Mouse (Mus musculus) hindbrain, embryonic 16.5 days (tissue): ENCODE measurements at regions not wholly inside any gene's neighbourhood (a gene's known extent, or its start where the extent isn't known, plus 50 kb on each side); places are given as distances from the start of the nearest gene placed in this dataset.

Source experiments
- ATAC-seq: fragments of 200-750 bp; cut with Nextera tagmentation; 2 replicates; pipeline ENCODE4 v1.8.0; 2017; ENCODE audit warnings: moderate TSS enrichment, moderate library complexity
- H3K27ac ChIP-seq: fragments of 300-500 bp; sonication (generic); 2 replicates; pipeline ENCODE4 v1.5.1; 2014; ENCODE audit warnings: low read depth, mild to moderate bottlenecking, control low read depth, low read length, moderate library complexity
- H3K27me3 ChIP-seq: fragments of 300-500 bp; sonication (generic); replicated peaks from 2 replicates; pipeline ENCODE4 v1.6.1; 2014; ENCODE audit warnings: low read length; ENCODE audit not compliant: control insufficient read depth, insufficient read depth
- H3K36me3 ChIP-seq: fragments of 300-500 bp; sonication (generic); 2 replicates; pipeline ENCODE4 v1.6.1; 2014; ENCODE audit warnings: mild to moderate bottlenecking, low read length, moderate library complexity, mixed read lengths; ENCODE audit not compliant: control insufficient read depth, insufficient read depth
- H3K4me1 ChIP-seq: fragments of 300-500 bp; sonication (generic); 2 replicates; pipeline ENCODE4 v1.6.1; 2014; ENCODE audit warnings: low read depth, low read length; ENCODE audit not compliant: control insufficient read depth, insufficient read depth
- H3K4me2 ChIP-seq: fragments of 300-500 bp; sonication (generic); 2 replicates; pipeline ENCODE4 v1.6.1; 2014; ENCODE audit warnings: mild to moderate bottlenecking, low read length, control low read depth, moderate library complexity
- H3K4me3 ChIP-seq: fragments of 300-500 bp; sonication (generic); 2 replicates; pipeline ENCODE4 v1.5.1; 2014; ENCODE audit warnings: mild to moderate bottlenecking, low read length, control low read depth, moderate library complexity
- H3K9ac ChIP-seq: fragments of 300-500 bp; sonication (generic); 2 replicates; pipeline ENCODE4 v1.6.1; 2014; ENCODE audit warnings: low read depth, mild to moderate bottlenecking, control low read depth, low read length, moderate library complexity
- H3K9me3 ChIP-seq: fragments of 300-500 bp; sonication (generic); 2 replicates; pipeline ENCODE4 v1.6.1; 2014; ENCODE audit warnings: mild to moderate bottlenecking, low read length, moderate library complexity; ENCODE audit not compliant: control insufficient read depth
- WGBS: fragments of 180-500 bp; shearing (Covaris S2); extraction: QIAGEN DNeasy Blood & Tissue Kit; methylation state at CpG from one replicate; pipeline ENCODE4 v1.1.7; 2014; 5-methylcytosine and 5-hydroxymethylcytosine counted together

DNA sequence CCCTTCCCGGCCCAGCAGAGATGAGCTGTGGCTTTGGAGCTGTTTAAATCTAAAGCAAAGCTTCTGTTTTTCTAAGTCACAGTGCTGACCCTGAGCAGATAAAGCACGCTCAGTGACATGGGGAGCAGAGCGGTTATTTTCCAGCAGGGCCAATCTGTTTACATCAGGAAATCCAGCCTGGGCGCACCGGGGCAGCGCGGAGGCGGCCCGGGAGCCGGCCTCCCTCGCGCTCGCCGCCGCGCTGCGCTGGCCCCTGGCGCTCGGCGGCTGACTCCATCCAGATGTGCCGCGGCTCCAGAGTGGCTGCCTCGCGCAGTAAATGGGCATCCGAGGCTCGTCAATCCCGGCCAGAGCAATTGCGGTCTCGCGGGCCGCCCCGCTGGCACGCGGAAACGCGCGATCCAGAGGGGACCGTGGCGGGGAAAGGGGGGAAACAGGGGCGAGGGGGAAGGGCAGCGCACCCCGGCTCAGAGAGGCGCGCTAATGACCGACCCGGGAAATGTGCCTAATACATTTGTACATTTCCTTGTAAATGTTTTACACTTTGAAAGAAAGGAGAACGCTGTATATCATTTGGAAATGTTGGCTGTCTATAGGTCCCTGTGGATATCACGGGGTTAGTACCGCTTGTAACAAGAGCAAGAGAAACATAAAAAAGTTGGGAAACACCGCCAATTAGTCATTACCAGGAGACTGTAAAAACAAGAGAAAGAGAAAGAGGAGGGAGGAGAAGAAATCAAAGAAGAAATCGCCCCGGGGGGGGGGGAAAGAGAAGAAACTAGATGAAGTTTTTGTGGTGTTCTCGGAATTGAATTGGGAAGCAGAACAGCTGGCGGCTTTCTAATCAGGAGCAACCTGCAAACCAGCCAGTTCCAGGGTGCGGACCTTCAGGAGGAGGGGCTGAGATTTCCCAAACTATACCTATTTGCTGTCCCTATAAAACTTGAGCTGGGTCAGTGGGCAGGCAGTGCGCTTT is 178.6 kb downstream of the Efcab1 start:
- peak overlapping the region; percentile 68 for H3K9ac ChIP-seq
- H3K27me3 ChIP-seq: peaks cover 2% of the 10 kb centered on the region; the same call in 1 of the 2 replicates
- peaks cover 11% of the 10 kb centered on the region for H3K4me1 ChIP-seq
- ATAC-seq: peak; percentile 92
- WGBS: 1% methylated on average over 56 of the region's 56 CpGs
- no peaks in the 10 kb centered on the region for H3K9me3 ChIP-seq
- H3K4me2 ChIP-seq: peak overlapping the region; percentile 97
- no peak overlapping the region for H3K27ac ChIP-seq
- H3K36me3 ChIP-seq: no peaks in the 10 kb centered on the region
- H3K4me3 ChIP-seq: peak overlapping the region; percentile 68

DNA sequence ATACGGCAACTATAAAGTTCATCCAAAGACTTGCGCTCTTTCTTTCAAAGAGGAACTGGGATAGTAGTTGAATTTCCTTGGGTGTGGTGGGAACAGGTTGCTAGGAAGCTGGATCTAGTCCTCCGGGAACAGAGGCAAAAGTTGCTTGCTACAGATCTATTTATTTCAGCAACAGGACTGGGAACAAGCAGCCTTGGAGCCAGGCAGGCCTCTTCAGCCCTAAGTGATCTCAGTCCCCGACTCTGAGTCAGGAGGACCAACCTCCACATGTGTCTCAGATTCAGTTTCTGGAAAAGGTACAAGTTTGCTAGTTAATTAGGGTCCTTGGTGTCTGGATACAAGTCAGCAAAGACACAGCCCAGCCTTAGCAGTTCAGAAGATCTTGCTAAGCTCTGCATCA is 180.2 kb downstream of the Efcab1 start:
- peaks cover 11% of the 10 kb centered on the region for H3K4me1 ChIP-seq
- ATAC-seq: no peak
- no peaks in the 10 kb centered on the region for H3K36me3 ChIP-seq
- H3K27me3 ChIP-seq: peaks cover 2% of the 10 kb centered on the region; the same call in 1 of the 2 replicates
- no peak overlapping the region for H3K4me3 ChIP-seq
- no peak overlapping the region for H3K4me2 ChIP-seq
- H3K9me3 ChIP-seq: no peaks in the 10 kb centered on the region
- 92% methylated on average over 4 of the region's 4 CpGs for WGBS
- H3K9ac ChIP-seq: no peak overlapping the region
- H3K27ac ChIP-seq: no peak overlapping the region

DNA sequence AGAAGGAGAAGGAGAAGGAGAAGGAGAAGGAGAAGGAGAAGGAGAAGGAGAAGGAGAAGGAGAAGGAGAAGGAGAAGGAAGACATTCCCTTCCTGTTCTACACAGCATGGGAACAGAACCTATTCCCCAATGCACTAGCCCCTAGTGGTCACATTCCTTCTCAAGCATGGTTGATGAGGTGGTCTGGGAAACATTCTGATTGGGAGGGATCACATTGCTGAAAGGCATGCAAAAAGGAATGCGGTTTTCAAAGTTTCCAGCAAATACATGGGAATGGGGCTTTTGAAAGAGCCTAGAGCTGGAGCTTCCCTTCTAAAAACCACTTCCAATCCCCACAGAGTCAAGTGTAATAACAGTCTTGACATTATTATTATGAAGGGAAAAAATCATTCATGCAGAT is 197.5 kb downstream of the Efcab1 start:
- H3K36me3 ChIP-seq: no peaks in the 10 kb centered on the region
- no peak overlapping the region for H3K4me2 ChIP-seq
- H3K4me1 ChIP-seq: no peaks in the 10 kb centered on the region
- no peak overlapping the region for H3K27ac ChIP-seq
- no peak overlapping the region for H3K4me3 ChIP-seq
- H3K9ac ChIP-seq: no peak overlapping the region
- H3K27me3 ChIP-seq: no peaks in the 10 kb centered on the region
- 52% methylated on average over 1 of the region's 1 CpGs for WGBS
- no peak for ATAC-seq
- no peaks in the 10 kb centered on the region for H3K9me3 ChIP-seq

DNA sequence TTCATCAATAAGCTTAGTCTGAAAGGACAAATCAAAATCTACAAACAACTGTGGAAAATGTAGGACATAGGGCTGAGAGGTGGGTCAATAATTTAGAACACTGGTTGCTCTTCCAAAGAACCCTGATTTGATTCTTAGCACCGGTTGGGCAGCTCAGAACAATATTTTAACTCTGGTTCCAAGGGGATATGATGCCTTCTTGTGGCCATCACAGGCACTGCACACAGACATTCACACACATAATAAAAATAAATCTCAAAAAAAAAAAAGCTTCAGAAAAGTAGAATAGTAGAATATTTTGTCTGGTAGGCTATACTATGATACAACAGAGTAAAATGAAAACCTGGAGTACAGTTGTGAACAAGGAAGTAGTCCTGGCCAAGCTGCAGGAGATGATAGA is 200.8 kb downstream of the Efcab1 start:
- WGBS: 78% methylated on average over 1 of the region's 1 CpGs
- H3K4me1 ChIP-seq: no peaks in the 10 kb centered on the region
- H3K9ac ChIP-seq: no peak overlapping the region
- H3K9me3 ChIP-seq: no peaks in the 10 kb centered on the region
- no peak overlapping the region for H3K27ac ChIP-seq
- ATAC-seq: no peak
- H3K36me3 ChIP-seq: no peaks in the 10 kb centered on the region
- H3K4me3 ChIP-seq: no peak overlapping the region
- H3K4me2 ChIP-seq: no peak overlapping the region
- H3K27me3 ChIP-seq: no peaks in the 10 kb centered on the region

DNA sequence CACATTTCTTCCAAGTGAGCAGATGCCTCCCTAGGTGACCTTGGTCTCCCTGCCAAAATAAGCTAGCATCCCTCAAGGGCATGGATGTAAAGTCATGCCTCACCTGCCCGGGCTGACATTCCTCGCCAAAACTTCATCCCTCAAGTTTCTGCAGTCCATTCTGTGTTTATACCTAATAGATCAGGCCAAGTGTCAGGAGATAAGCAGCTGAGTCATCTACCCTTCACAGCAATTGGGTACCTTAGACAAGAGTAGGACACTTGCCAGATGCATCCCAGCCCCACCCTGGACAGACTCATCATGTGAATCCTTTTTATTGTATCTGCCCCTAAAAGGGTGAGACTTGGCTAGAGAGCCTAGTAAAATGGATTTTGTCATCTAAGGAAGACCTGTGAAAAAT is 204.1 kb upstream of the Gm21897 start:
- Histone ChIP-seq H3K9me3 (no peaks in the 10 kb centered on the region), H3K4me2 (no peak overlapping the region), H3K4me3 (no peak overlapping the region), H3K36me3 (no peaks in the 10 kb centered on the region), H3K27me3 (no peaks in the 10 kb centered on the region), H3K27ac (no peak overlapping the region), H3K4me1 (no peaks in the 10 kb centered on the region), H3K9ac (no peak overlapping the region)
- 86% methylated on average over 2 of the region's 2 CpGs for WGBS
- no peak for ATAC-seq

DNA sequence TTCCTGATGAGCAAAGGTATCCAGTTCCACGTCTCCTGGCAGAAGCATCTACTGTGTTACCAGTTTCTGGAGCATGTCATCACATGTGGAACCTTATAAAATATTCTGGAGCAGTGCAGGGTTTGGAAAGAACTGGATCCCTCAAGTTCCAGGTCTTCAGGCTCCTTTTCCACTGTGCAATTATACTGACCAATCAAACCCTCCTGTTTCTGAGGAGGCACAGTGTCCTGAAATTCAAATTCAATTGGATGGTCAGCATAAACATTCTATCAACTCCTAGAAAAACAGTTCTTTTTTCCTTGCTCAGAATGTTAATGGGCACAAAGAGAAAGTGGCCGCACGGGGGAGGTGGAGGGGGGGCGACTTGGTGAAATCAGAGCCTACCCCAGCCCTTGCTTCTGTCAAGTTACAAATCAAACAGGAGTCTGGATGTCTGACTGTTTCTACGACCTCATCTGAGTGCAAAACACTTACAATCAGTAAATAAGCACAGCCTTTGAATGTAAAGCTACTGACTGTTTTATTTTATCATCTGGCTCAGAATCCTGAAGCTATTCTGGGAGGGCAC is 203.2 kb upstream of the Gm21897 start:
- no peaks in the 10 kb centered on the region for H3K4me1 ChIP-seq
- H3K4me2 ChIP-seq: no peak overlapping the region
- ATAC-seq: no peak
- no peaks in the 10 kb centered on the region for H3K27me3 ChIP-seq
- no peaks in the 10 kb centered on the region for H3K9me3 ChIP-seq
- whole genome bisulfite sequencing: 45% methylated on average over 5 of the region's 5 CpGs
- no peak overlapping the region for H3K9ac ChIP-seq
- H3K27ac ChIP-seq: no peak overlapping the region
- no peak overlapping the region for H3K4me3 ChIP-seq
- H3K36me3 ChIP-seq: no peaks in the 10 kb centered on the region

DNA sequence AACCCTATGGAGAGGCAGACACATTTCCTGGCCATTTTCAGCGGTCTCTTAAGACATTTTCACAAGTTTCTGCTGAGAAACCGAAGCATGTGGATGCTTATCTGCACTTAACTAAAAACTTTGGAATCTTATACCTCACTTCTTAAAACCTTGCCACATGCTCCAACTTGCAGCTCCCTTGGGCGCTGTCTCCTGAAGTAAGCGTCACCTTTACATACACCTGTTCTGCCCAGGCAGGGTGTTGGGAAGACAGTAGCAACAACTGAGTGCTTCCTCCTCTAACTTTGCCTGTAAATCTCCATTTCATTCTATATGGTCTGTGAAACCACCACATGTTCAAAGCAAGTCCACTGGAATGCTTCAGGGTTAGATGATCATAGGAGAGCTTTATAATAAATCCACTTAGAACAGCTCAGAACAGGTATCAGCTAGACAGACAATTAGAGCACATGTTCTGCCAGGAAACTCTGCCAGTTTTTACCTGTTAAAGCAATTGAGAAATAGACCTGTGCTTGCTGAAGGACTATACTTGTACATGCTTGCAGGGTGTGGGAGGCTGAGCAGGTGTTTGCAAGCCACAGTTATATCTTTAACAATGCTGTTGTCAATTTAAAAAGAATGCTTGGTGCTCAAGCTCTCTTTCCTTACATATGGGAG is 202.6 kb upstream of the Gm21897 start:
- H3K4me2 ChIP-seq: no peak overlapping the region
- 76% methylated on average over 4 of the region's 4 CpGs for WGBS
- no peak overlapping the region for H3K4me3 ChIP-seq
- H3K4me1 ChIP-seq: no peaks in the 10 kb centered on the region
- H3K9me3 ChIP-seq: no peaks in the 10 kb centered on the region
- no peaks in the 10 kb centered on the region for H3K36me3 ChIP-seq
- no peak overlapping the region for H3K9ac ChIP-seq
- H3K27ac ChIP-seq: no peak overlapping the region
- ATAC-seq: no peak
- H3K27me3 ChIP-seq: no peaks in the 10 kb centered on the region

DNA sequence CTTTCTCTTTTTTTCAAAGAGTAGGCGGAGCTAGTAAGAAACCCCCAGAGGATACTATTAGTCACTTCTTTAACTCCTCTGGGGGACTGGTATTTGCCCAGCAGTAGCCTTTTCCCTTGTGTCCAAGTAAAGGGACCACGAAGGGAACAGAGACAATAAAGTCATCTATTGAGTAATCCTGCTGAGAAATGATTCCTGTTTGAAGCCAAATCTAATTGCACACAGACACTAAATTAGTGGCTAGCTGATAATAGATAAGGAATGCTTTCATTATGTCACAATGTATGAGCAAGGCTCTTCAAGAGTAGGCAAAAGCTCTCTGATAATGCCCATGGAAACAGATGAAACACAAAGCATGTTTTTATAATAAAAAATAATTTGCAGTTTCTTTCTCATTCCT is 201.9 kb upstream of the Gm21897 start:
- Histone ChIP-seq H3K4me2 (no peak overlapping the region), H3K9me3 (no peaks in the 10 kb centered on the region), H3K9ac (no peak overlapping the region), H3K4me1 (no peaks in the 10 kb centered on the region), H3K27me3 (no peaks in the 10 kb centered on the region), H3K27ac (no peak overlapping the region), H3K4me3 (no peak overlapping the region), H3K36me3 (no peaks in the 10 kb centered on the region)
- WGBS: 32% methylated on average over 2 of the region's 2 CpGs
- ATAC-seq: no peak

DNA sequence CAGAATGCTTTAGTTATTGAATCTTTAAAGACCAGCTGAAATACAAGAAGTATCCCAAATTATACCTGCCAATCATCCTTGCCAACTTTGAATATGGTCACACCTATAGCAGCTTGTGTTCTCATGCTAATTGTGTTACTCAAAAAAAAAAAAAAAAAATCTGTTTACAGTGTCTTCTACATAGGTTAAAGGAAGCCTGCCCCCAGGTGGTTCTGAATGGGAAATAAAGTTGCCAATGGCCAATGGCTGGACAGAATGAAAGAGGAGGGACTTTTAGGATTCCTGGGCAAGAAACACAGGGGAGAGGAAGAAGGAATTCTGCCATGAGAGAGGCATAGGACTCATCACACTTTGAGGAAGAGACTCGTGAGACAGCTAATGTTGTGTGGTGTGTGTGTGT is 197.5 kb upstream of the Gm21897 start:
- WGBS: 90% methylated on average over 1 of the region's 1 CpGs
- H3K9ac ChIP-seq: no peak overlapping the region
- no peaks in the 10 kb centered on the region for H3K9me3 ChIP-seq
- no peak overlapping the region for H3K4me3 ChIP-seq
- no peak overlapping the region for H3K27ac ChIP-seq
- H3K27me3 ChIP-seq: no peaks in the 10 kb centered on the region
- no peaks in the 10 kb centered on the region for H3K36me3 ChIP-seq
- no peak for ATAC-seq
- no peaks in the 10 kb centered on the region for H3K4me1 ChIP-seq
- H3K4me2 ChIP-seq: no peak overlapping the region
